Mouse (Mus musculus): ENCODE measurements around the gene Phlda3. TPM values are rescaled to one million over a fixed set of nuclear protein-coding genes. Genes with fewer than 3 reads are reported as not detected.

Gene Phlda3
- total RNA-seq, 1 experiment from 2014 or later = 1.4 TPM

GRCm38 (mm10) chr1:135782816-135783215 lies 16.9 kb downstream of the Phlda3 start:
- ATAC-seq (replicated peaks; ENCODE audit: insufficient number of reproducible peaks, low FRiP score, low TSS enrichment, poor library complexity, severe bottlenecking) = no peak

DNA sequence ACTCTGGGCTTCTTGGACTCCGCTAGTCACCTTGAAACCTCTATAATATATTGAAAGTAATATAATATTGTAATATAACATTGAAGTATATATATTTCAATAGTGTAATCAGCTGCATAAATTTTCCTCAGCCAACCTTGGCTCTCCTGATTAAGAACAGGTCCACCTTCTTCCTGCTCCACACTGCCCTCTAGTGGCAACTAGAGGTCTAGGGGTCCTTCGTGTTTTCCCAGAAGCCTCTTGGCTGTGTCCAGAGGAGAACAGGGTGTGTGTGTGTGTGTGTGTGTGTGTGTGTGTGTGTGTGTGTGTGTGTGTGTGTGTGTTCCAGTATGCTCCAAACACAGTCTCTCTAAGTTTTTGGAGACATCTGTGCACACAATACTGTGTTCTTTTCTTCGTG lies 21.9 kb downstream of the Phlda3 start:
- ATAC-seq (replicated peaks; ENCODE audit: insufficient number of reproducible peaks, low FRiP score, low TSS enrichment, poor library complexity, severe bottlenecking) = 0 out of 2 replicates have a peak, but pooled peaks have one; percentile 64

DNA sequence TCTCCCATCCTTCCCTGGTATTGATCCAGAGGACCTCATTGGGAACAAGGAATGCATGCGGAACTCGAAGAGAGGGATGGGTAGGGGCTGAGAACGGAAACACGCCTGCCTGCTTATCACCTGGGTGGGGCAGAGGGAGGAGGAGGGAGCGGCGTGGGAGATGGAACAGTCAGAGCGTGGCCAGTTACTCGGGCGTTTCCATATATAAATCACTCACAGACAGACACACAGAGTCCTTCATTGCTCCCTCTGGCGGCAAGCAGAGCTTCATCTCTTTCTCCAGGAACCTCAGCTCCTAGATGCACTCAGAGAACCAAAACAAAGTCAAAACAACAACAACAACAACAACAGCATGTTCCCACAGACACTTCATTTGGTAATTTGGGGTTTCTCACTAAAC lies 22.8 kb downstream of the Phlda3 start:
- ATAC-seq (replicated peaks; ENCODE audit: insufficient number of reproducible peaks, low FRiP score, low TSS enrichment, poor library complexity, severe bottlenecking) = no peak

DNA sequence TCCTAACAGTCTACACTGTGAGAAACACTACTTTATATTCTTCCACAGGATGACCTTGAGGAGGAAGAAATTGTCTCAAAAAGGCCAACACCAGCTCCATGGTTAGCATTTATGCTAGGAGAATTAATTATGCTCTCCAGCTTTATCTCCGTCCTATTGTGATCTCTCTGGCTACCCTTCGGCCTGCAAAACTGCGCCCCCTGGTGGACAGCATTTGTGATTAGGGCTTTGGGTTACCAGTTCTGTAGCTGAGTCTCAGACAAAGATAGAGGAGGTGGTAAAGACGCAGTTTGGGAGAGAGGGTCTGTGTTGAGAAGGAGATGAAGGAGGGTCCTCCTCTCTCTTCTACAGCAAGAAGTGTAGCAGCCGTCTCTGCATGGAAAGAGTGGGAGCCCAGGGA lies 23.9 kb downstream of the Phlda3 start:
- ATAC-seq (replicated peaks; ENCODE audit: insufficient number of reproducible peaks, low FRiP score, low TSS enrichment, poor library complexity, severe bottlenecking) = 0 out of 2 replicates have a peak, but pooled peaks have one; percentile 51

DNA sequence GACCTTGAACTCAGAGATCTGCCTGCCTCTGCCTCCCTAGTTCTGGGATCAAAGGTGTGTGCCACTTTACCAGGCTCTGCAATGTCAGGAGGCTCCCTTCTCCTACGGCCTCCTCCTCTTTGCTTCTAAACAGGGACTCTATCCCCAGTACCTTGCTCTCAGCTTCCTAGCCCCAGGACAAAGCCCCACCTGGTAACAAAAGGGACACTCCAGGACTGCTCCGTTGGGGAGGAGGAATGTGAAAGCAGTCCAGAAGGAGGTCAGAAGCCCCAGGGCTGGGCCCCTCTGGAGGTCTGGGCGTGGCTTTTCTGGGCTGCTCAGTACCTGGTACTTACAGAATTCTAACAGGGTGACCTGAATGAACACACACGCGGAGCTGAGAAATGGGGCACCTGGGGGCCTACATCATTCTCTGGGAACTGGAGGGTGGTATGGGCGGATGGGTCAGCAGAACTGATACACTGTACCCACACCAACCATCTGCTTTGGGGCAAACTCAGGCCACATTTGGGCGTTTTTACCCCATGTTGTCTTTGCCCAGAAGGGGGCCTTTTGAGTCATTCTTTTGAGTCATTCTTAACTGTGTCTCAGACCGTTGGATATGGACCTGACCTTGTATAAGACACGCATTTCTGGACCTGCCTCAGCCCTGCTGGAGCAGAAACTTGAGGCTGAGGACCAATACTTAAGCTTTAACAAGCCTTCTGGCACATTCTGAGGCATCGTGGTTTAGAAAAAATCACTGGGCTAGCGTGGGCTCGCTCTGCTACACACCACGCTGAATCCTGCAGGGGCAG lies 26.4 kb downstream of the Phlda3 start:
- ATAC-seq (replicated peaks; ENCODE audit: insufficient number of reproducible peaks, low FRiP score, low TSS enrichment, poor library complexity, severe bottlenecking) = no peak

GRCm38 (mm10) chr1:135793370-135794215 lies 27.7 kb downstream of the Phlda3 start:
- peak; percentile 55; the same call in 1 of the 2 replicates for ATAC-seq (replicated peaks; ENCODE audit: insufficient number of reproducible peaks, low FRiP score, low TSS enrichment, poor library complexity, severe bottlenecking)

DNA sequence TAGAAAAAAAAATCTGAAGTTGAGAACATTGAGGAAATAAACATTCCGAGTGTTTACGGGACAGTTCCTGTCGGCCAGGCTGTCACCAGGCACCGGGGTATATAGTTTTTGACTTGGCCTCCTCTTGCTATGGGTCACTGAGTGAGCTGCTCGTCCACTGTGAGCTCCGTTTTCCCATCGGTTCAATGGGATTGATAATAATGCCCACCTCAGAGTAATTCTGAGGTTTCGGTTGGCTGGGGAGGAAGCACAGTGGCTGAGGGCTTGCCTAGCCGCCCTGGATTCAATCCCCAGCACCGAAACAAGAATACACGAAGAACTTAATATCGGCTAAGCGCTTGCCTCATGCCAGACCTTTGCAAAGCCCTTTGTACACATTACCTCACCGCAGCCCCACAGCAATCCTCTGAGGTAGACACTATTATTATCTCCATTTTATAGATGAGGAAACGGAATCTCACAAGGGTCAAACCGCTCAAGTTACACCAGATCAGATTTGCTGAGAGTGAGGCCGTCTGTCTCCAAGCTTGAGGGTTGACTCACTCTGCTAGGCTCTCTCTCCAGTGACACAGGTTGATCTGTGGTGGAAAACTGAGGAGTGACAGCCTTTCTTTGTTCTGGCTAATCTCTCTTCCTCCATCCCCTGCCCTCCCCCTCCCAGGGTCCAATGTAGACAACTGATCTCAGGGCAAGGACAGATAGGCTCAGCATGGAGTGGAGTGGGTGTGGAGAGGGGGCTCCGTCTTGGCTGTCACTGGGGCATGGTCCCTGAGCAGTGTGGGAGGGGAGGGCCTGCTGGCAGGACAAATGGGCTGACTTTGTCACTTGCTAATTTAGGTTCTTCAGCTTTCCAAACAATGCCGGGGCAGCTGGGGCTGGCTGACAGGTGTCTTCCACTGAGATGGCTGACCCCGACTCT lies 28.6 kb downstream of the Phlda3 start:
- ATAC-seq (replicated peaks; ENCODE audit: insufficient number of reproducible peaks, low FRiP score, low TSS enrichment, poor library complexity, severe bottlenecking) = no peak

- no peak for ATAC-seq (replicated peaks; ENCODE audit: insufficient number of reproducible peaks, low FRiP score, low TSS enrichment, poor library complexity, severe bottlenecking)
These were observed 32.6 kb downstream of the Phlda3 start for GRCm38 (mm10) chr1:135798492-135798891.

DNA sequence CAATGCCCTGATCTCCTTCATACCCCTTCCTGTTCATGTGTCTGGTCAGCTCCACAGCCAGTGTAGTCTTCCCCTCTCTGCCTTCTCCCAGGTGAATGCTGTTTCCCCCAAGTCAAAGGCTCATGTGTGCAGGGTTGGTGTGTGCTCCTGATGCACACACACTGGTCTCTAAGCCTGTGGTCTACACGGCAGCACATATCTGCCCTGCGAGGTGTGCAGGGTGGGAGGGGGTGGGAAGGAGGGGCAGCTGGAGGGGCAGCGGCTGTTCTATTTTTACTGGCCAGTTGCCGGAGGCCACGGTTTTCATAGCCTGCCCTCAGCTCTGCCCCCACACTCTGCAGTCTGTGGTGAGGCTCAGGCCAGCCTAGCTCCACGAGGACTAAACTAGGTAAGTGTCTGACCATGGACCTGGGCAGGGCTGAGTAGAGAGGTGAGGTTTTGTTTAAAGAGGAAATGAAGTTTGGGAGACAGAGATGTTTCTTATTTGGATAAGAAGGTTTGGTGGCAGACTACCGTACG lies 33.2 kb downstream of the Phlda3 start:
- no peak for ATAC-seq (replicated peaks; ENCODE audit: insufficient number of reproducible peaks, low FRiP score, low TSS enrichment, poor library complexity, severe bottlenecking)

GRCm38 (mm10) chr1:135800192-135800950 lies 34.5 kb downstream of the Phlda3 start:
- ATAC-seq (replicated peaks; ENCODE audit: insufficient number of reproducible peaks, low FRiP score, low TSS enrichment, poor library complexity, severe bottlenecking) = no peak

GRCm38 (mm10) chr1:135807546-135807945 lies 41.6 kb downstream of the Phlda3 start:
- ATAC-seq (replicated peaks; ENCODE audit: insufficient number of reproducible peaks, low FRiP score, low TSS enrichment, poor library complexity, severe bottlenecking) = no peak

- no peak for ATAC-seq (replicated peaks; ENCODE audit: insufficient number of reproducible peaks, low FRiP score, low TSS enrichment, poor library complexity, severe bottlenecking)
These were observed 44.3 kb downstream of the Phlda3 start for GRCm38 (mm10) chr1:135810180-135810579.

- peak; percentile 81 for ATAC-seq (replicated peaks; ENCODE audit: insufficient number of reproducible peaks, low FRiP score, low TSS enrichment, poor library complexity, severe bottlenecking)
These were observed 45.2 kb downstream of the Phlda3 start for GRCm38 (mm10) chr1:135811016-135811646.

DNA sequence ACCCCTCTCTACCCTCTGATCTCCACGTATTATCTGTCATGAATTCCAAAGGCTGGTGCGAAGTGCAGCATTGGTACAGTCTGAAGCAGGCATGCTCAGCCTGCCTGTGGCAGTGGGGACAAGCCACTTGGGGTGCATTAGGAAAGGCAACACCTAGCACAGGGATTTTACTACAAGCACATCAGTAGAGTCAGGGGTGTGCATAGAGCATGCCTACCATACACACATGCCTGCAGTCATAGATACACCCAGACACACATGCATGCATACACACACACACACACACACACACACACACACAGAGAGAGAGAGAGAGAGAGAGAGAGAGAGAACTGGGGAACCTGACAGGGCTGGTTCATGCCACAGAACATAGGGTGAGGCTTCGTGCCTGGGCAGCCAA lies 46.3 kb downstream of the Phlda3 start:
- ATAC-seq (replicated peaks; ENCODE audit: insufficient number of reproducible peaks, low FRiP score, low TSS enrichment, poor library complexity, severe bottlenecking) = no peak

GRCm38 (mm10) chr1:135812618-135813017 lies 46.7 kb downstream of the Phlda3 start:
- no peak for ATAC-seq (replicated peaks; ENCODE audit: insufficient number of reproducible peaks, low FRiP score, low TSS enrichment, poor library complexity, severe bottlenecking)

GRCm38 (mm10) chr1:135813071-135813470 lies 47.2 kb downstream of the Phlda3 start:
- ATAC-seq (replicated peaks; ENCODE audit: insufficient number of reproducible peaks, low FRiP score, low TSS enrichment, poor library complexity, severe bottlenecking) = no peak

- no peak for ATAC-seq (replicated peaks; ENCODE audit: insufficient number of reproducible peaks, low FRiP score, low TSS enrichment, poor library complexity, severe bottlenecking)
These were observed 47.9 kb downstream of the Phlda3 start for GRCm38 (mm10) chr1:135813687-135814395.

All from monocyte, adult 5-6 weeks (primary cell).